Mouse (Mus musculus): ENCODE data around the gene Gpr162.
"Not testable (repeated sequence)": the region's sequence is repeated elsewhere in the genome, so short reads cannot be mapped to it uniquely, and the experiment has no call there.

Gene Gpr162

GRCm38 (mm10) chr6:124811403-124811665 is 52.4 kb downstream of the Gpr162 start:
- no peak for DNase-seq (ENCODE audit: low spot score)

- not testable (repeated sequence) for DNase-seq (ENCODE audit: low spot score)
These were observed 53.0 kb downstream of the Gpr162 start for GRCm38 (mm10) chr6:124810566-124811402.

GRCm38 (mm10) chr6:124809775-124810538 is 53.8 kb downstream of the Gpr162 start:
- peak; percentile 68 for DNase-seq (ENCODE audit: low spot score)

- peak; percentile 90 for DNase-seq (ENCODE audit: low spot score)
These were observed 54.6 kb downstream of the Gpr162 start for GRCm38 (mm10) chr6:124809052-124809774.
